ENCODE assay signal across 32 mouse cellular contexts in the genomic region with DNA sequence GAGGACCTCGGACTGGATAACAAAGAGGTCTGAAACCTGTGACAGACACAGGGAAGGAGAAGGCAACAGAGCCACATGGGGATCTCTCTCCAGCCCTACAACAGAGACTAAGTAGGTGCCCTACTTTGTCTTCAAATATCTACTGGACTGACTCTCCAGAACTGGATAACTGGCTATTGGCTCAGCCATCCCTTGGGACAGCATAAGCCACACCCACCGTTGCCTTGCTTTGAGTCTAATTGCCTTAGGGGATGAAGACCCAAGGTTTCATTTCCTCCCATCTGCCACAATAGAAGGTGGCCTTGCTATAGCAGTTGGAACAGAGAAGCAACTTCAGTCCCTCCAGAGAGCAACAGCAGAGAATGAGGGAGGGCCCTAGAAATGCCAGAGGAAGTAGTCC. TPM values are rescaled to one million over a fixed set of nuclear protein-coding genes. Genes with fewer than 3 reads are reported as not detected.
DNase-seq lines count a peak whose midpoint lies in the region; ATAC-seq lines count a peak whose summit lies in the region.
"Had no signal": no experiment of that assay in that cellular context is flagged by ENCODE, and none has a peak within 500 bp of the region (broad histone marks: within the 10 kb centered on the region; RNA-seq: fewer than 3 reads in every experiment).

No protein-coding gene starts in this region.

- H3K4me3 ChIP-seq in forebrain, embryonic 10.5 days, result no peak overlapping the region
- no peak overlapping the region for H3K4me3 ChIP-seq in forebrain, embryonic 12.5 days (replicated peaks)
- H3K4me3 ChIP-seq in embryonic facial prominence, embryonic 10.5 days, result no peak overlapping the region
- no peak overlapping the region for H3K4me3 ChIP-seq in hindbrain, embryonic 14.5 days (replicated peaks; ENCODE audit: low read length)
- H3K4me3 ChIP-seq: embryonic facial prominence, embryonic 13.5 days; heart, embryonic 13.5 days; intestine, embryonic 15.5 days; limb, embryonic 12.5 days; lung, embryonic 15.5 days; midbrain, embryonic 12.5 days; neural tube, embryonic 13.5 days had no signal

- no peak overlapping the region for H3K4me2 ChIP-seq in forebrain, embryonic 12.5 days
- no peak overlapping the region for H3K4me2 ChIP-seq in hindbrain, embryonic 14.5 days (replicated peaks)
- H3K4me2 ChIP-seq: embryonic facial prominence, embryonic 13.5 days; heart, embryonic 13.5 days; intestine, embryonic 15.5 days; limb, embryonic 12.5 days; liver, embryonic 11.5 days; lung, embryonic 15.5 days; midbrain, embryonic 12.5 days; neural tube, embryonic 13.5 days had no signal

- no peak for ATAC-seq in forebrain, embryonic 12.5 days (ENCODE audit: low FRiP score)
- no peak for ATAC-seq in hindbrain, embryonic 14.5 days (ENCODE audit: low FRiP score)
- ATAC-seq: CD4-positive, CD25-positive, alpha-beta regulatory T cell, adult 4 months; forebrain, postnatal 0 days; hindbrain, postnatal 0 days; intestine, embryonic 15.5 days; Patski had no signal

- no peaks in the 10 kb centered on the region for H3K27me3 ChIP-seq in forebrain, embryonic 10.5 days (ENCODE audit: poor library complexity, severe bottlenecking)
- H3K27me3 ChIP-seq in forebrain, embryonic 12.5 days, result no peaks in the 10 kb centered on the region
- no peaks in the 10 kb centered on the region for H3K27me3 ChIP-seq in embryonic facial prominence, embryonic 10.5 days (replicated peaks; ENCODE audit: low read depth, poor library complexity, severe bottlenecking)
- no peaks in the 10 kb centered on the region for H3K27me3 ChIP-seq in hindbrain, embryonic 14.5 days (ENCODE audit: control insufficient read depth, insufficient read depth, low read length)
- H3K27me3 ChIP-seq: embryonic facial prominence, embryonic 13.5 days; heart, embryonic 13.5 days; intestine, embryonic 15.5 days; limb, embryonic 12.5 days; lung, embryonic 15.5 days; midbrain, embryonic 12.5 days; neural tube, embryonic 13.5 days had no signal

- H3K27ac ChIP-seq in forebrain, embryonic 10.5 days, result peak overlapping the region; percentile 60; the same call in 1 of the 2 replicates
- H3K27ac ChIP-seq in forebrain, embryonic 12.5 days, result no peak overlapping the region
- 0 out of 2 replicates have a peak overlapping the region, but pooled peaks have one; percentile 20 for H3K27ac ChIP-seq in embryonic facial prominence, embryonic 10.5 days (replicated peaks)
- H3K27ac ChIP-seq in hindbrain, embryonic 14.5 days, result no peak overlapping the region
- H3K27ac ChIP-seq: embryonic facial prominence, embryonic 13.5 days; heart, embryonic 13.5 days; hindbrain, postnatal 0 days; intestine, embryonic 15.5 days; kidney, postnatal 0 days; limb, embryonic 12.5 days; lung, embryonic 15.5 days; midbrain, embryonic 12.5 days; neural tube, embryonic 13.5 days had no signal

- DNase-seq in forebrain, embryonic 10.5 days (ENCODE audit: extremely low spot score, low spot score), result no peak
- peak; percentile 13 to 21 for DNase-seq in spleen, postnatal 14 days (ENCODE audit: low spot score in 2 of 2)
- no peak for DNase-seq in spleen, adult 12 weeks (ENCODE audit: low spot score)
- no peak for DNase-seq in embryonic facial prominence, embryonic 10.5 days (ENCODE audit: low spot score)
- DNase-seq in hindbrain, embryonic 14.5 days (ENCODE audit: low spot score), result no peak
- DNase-seq in urinary bladder, adult 2 months (ENCODE audit: low spot score), result no peak
- DNase-seq in frontal cortex, adult 2 months (ENCODE audit: extremely low spot score in 1 of 2, low spot score in 1 of 2), result no peak
- DNase-seq: adrenal gland, postnatal 25 days; cerebellum, adult 11-12 months; cerebellum, adult 9-11 months; embryo, embryonic 11 days; forebrain, postnatal 0 days; gastrocnemius, postnatal 14 days; heart, adult 11 months; heart, postnatal 14 days; kidney, adult 2 months; layer of hippocampus, adult 9-11 months; thymus, postnatal 14 days had no signal

- WGBS in forebrain, embryonic 10.5 days, result 90% methylated on average over 2 of the region's 2 CpGs
- WGBS in forebrain, embryonic 12.5 days, result 88% methylated on average over 2 of the region's 2 CpGs
- WGBS in embryonic facial prominence, embryonic 10.5 days, result 76% methylated on average over 2 of the region's 2 CpGs
- 90% methylated on average over 2 of the region's 2 CpGs for WGBS in hindbrain, embryonic 14.5 days

- H3K9ac ChIP-seq in forebrain, embryonic 12.5 days, result no peak overlapping the region
- no peak overlapping the region for H3K9ac ChIP-seq in hindbrain, embryonic 14.5 days
- H3K9ac ChIP-seq: embryonic facial prominence, embryonic 13.5 days; forebrain, postnatal 0 days; heart, embryonic 13.5 days; intestine, embryonic 15.5 days; limb, embryonic 12.5 days; lung, embryonic 15.5 days; midbrain, embryonic 12.5 days; neural tube, embryonic 13.5 days had no signal

- H3K9me3 ChIP-seq in forebrain, embryonic 10.5 days, result no peaks in the 10 kb centered on the region; the same call in 1 of the 2 replicates
- no peaks in the 10 kb centered on the region for H3K9me3 ChIP-seq in forebrain, embryonic 12.5 days
- peaks cover 4% of the 10 kb centered on the region; the same call in 1 of the 2 replicates for H3K9me3 ChIP-seq in embryonic facial prominence, embryonic 10.5 days
- H3K9me3 ChIP-seq in hindbrain, embryonic 14.5 days (ENCODE audit: control insufficient read depth, low read length), result 0 out of 2 replicates have a peak, but pooled peaks cover 3% of the 10 kb centered on the region
- H3K9me3 ChIP-seq: intestine, embryonic 15.5 days; lung, embryonic 15.5 days; midbrain, embryonic 12.5 days; neural tube, embryonic 13.5 days had no signal

- no peaks in the 10 kb centered on the region for H3K36me3 ChIP-seq in forebrain, embryonic 10.5 days (replicated peaks)
- no peaks in the 10 kb centered on the region for H3K36me3 ChIP-seq in forebrain, embryonic 12.5 days (replicated peaks)
- no peaks in the 10 kb centered on the region for H3K36me3 ChIP-seq in embryonic facial prominence, embryonic 10.5 days (replicated peaks)
- no peaks in the 10 kb centered on the region for H3K36me3 ChIP-seq in hindbrain, embryonic 14.5 days (replicated peaks; ENCODE audit: control insufficient read depth, insufficient read depth)
- H3K36me3 ChIP-seq: embryonic facial prominence, embryonic 13.5 days; G1E; heart, embryonic 13.5 days; intestine, embryonic 15.5 days; limb, embryonic 12.5 days; lung, embryonic 15.5 days; midbrain, embryonic 12.5 days; neural tube, embryonic 13.5 days had no signal

- H3K4me1 ChIP-seq in forebrain, embryonic 10.5 days, result 0 out of 2 replicates have a peak, but pooled peaks cover 3% of the 10 kb centered on the region
- H3K4me1 ChIP-seq in forebrain, embryonic 12.5 days, result no peaks in the 10 kb centered on the region
- H3K4me1 ChIP-seq in embryonic facial prominence, embryonic 10.5 days, result 0 out of 2 replicates have a peak, but pooled peaks cover 8% of the 10 kb centered on the region
- H3K4me1 ChIP-seq in hindbrain, embryonic 14.5 days (replicated peaks; ENCODE audit: control insufficient read depth, insufficient read depth, low read length), result no peaks in the 10 kb centered on the region
- H3K4me1 ChIP-seq: heart, embryonic 13.5 days; intestine, embryonic 15.5 days; midbrain, embryonic 12.5 days; neural tube, embryonic 13.5 days had no signal

RNA-seq across cellular contexts. Expression of a gene that starts 37.7 kb away (rescaled TPM):
- 17.1 and 18.1 TPM in 2 replicates for polyA plus RNA-seq in forebrain, embryonic 10.5 days (2016; fragmentation: Nextera tagmentation; extraction: Ambion mirVana)
- 13.9 and 18.5 TPM in 2 replicates for polyA plus RNA-seq in forebrain, embryonic 12.5 days (2016; fragmentation: Nextera tagmentation; extraction: Ambion mirVana)
- 20.7 and 23.6 TPM in 2 replicates for polyA plus RNA-seq in embryonic facial prominence, embryonic 10.5 days (2016; fragmentation: Nextera tagmentation; extraction: Ambion mirVana)
- 1.8 and 3.1 TPM in 2 replicates for polyA plus RNA-seq in hindbrain, embryonic 14.5 days (2014; fragmentation: Nextera tagmentation; extraction: Ambion mirVana)
- polyA plus RNA-seq in urinary bladder, adult 2 months (2012; rRNA removed), result 8.6 and 11.7 TPM in 2 replicates
- 1.2 and 1.4 TPM in 2 replicates for polyA plus RNA-seq in frontal cortex, adult 2 months (2012; rRNA removed)
- polyA plus RNA-seq: CD4-positive, CD25-positive, alpha-beta regulatory T cell, adult 4 months; G1E; Patski had no signal

RNA-seq across cellular contexts. Expression of a gene that starts 53.5 kb away (rescaled TPM):
- 29.6 and 33.9 TPM in 2 replicates for polyA plus RNA-seq in forebrain, embryonic 10.5 days (2016; fragmentation: Nextera tagmentation; extraction: Ambion mirVana)
- 28.7 and 32.7 TPM in 2 replicates for polyA plus RNA-seq in forebrain, embryonic 12.5 days (2016; fragmentation: Nextera tagmentation; extraction: Ambion mirVana)
- 29.4 and 32.4 TPM in 2 replicates for polyA plus RNA-seq in embryonic facial prominence, embryonic 10.5 days (2016; fragmentation: Nextera tagmentation; extraction: Ambion mirVana)
- 28.4 and 29.3 TPM in 2 replicates for polyA plus RNA-seq in hindbrain, embryonic 14.5 days (2014; fragmentation: Nextera tagmentation; extraction: Ambion mirVana)
- polyA plus RNA-seq in urinary bladder, adult 2 months (2012; rRNA removed), result 36.9 and 40.4 TPM in 2 replicates
- polyA plus RNA-seq in frontal cortex, adult 2 months (2012; rRNA removed), result 24.8 and 24.9 TPM in 2 replicates

Comparison
In these comparisons a context has a peak if more than half of its experiments do, and no peak if none do; other contexts are left out.
1. DNase-seq: peak in spleen, postnatal 14 days (2 of 2); none in forebrain, embryonic 10.5 days (single experiment), spleen, adult 12 weeks (single experiment), embryonic facial prominence, embryonic 10.5 days (single experiment), hindbrain, embryonic 14.5 days (single experiment), urinary bladder, adult 2 months (single experiment) and frontal cortex, adult 2 months (0 of 2).
2. H3K27ac ChIP-seq: peak in forebrain, embryonic 10.5 days (single experiment) and embryonic facial prominence, embryonic 10.5 days (single experiment); none in forebrain, embryonic 12.5 days (single experiment) and hindbrain, embryonic 14.5 days (single experiment).